In genomic region chr14:101428805-101429516, GRCm38 (mm10) we compare ENCODE assay signal across 9 mouse cellular contexts.
DNase-seq lines count a peak whose midpoint lies in the region; ATAC-seq lines count a peak whose summit lies in the region.
"Had no signal": no experiment of that assay in that cellular context is flagged by ENCODE, and none has a peak within 500 bp of the region (broad histone marks: within the 10 kb centered on the region; RNA-seq: fewer than 3 reads in every experiment).

No protein-coding gene starts in this region.

- no peaks in the 10 kb centered on the region for H3K9me3 ChIP-seq in neural tube, embryonic 11.5 days (ENCODE audit: control insufficient read depth, low read length)
- H3K9me3 ChIP-seq: heart, embryonic 13.5 days had no signal

- peak; percentile 84 for DNase-seq in heart, adult 11 months
- no peak for DNase-seq in heart, postnatal 4 days
- DNase-seq in neural tube, embryonic 11.5 days (ENCODE audit: low spot score) = no peak
- DNase-seq in neural tube, embryonic 10.5 days (ENCODE audit: extremely low spot score, low spot score) = no peak
- peak; percentile 12 for DNase-seq in hindlimb bud, embryonic 11.5 days (ENCODE audit: extremely low spot score, low read depth, low spot score)
- peak; percentile 24 for DNase-seq in telencephalon, adult 2 months (ENCODE audit: low read depth, low spot score)
- no peak for DNase-seq in frontal cortex, postnatal 14 days (ENCODE audit: low spot score in 2 of 2)

- H3K4me2 ChIP-seq in neural tube, embryonic 11.5 days (ENCODE audit: low read depth) = no peak overlapping the region
- H3K4me2 ChIP-seq: heart, embryonic 13.5 days had no signal

- H3K36me3 ChIP-seq in neural tube, embryonic 11.5 days (ENCODE audit: control insufficient read depth, insufficient read depth, low read length) = no peaks in the 10 kb centered on the region
- H3K36me3 ChIP-seq: heart, embryonic 13.5 days had no signal

- WGBS in neural tube, embryonic 11.5 days = 45% methylated on average over 3 of the region's 3 CpGs

- H3K27me3 ChIP-seq in neural tube, embryonic 11.5 days (ENCODE audit: control insufficient read depth, insufficient read depth, low read length) = no peaks in the 10 kb centered on the region
- H3K27me3 ChIP-seq: heart, embryonic 13.5 days had no signal

- H3K4me1 ChIP-seq in neural tube, embryonic 11.5 days (ENCODE audit: control insufficient read depth, insufficient read depth, low read length) = no peaks in the 10 kb centered on the region
- H3K4me1 ChIP-seq: heart, embryonic 13.5 days had no signal

- H3K27ac ChIP-seq in neural tube, embryonic 11.5 days (ENCODE audit: low read depth, low read length) = no peak overlapping the region
- H3K27ac ChIP-seq: heart, embryonic 13.5 days had no signal

- no peak overlapping the region for H3K9ac ChIP-seq in neural tube, embryonic 11.5 days (ENCODE audit: low read length)
- H3K9ac ChIP-seq: heart, embryonic 13.5 days had no signal

- H3K4me3 ChIP-seq in neural tube, embryonic 11.5 days (ENCODE audit: low read depth, low read length) = no peak overlapping the region
- H3K4me3 ChIP-seq: heart, embryonic 13.5 days had no signal

- ATAC-seq in neural tube, embryonic 11.5 days (ENCODE audit: insufficient read depth, low FRiP score, low TSS enrichment) = peak; percentile 45; the same call in 1 of the 2 replicates
- no peak for ATAC-seq in erythroid progenitor cell, adult 5-6 weeks (replicated peaks; ENCODE audit: low FRiP score, poor library complexity, severe bottlenecking)

Comparison
In these comparisons a context has a peak if more than half of its experiments do, and no peak if none do; other contexts are left out.
1. DNase-seq: peak in heart, adult 11 months (single experiment), hindlimb bud, embryonic 11.5 days (single experiment) and telencephalon, adult 2 months (single experiment); none in heart, postnatal 4 days (single experiment), neural tube, embryonic 11.5 days (single experiment), neural tube, embryonic 10.5 days (single experiment) and frontal cortex, postnatal 14 days (0 of 2).